Mouse (Mus musculus) 3T3-L1 (cell line): ENCODE data around the gene Spryd3.
"Not testable (repeated sequence)": the region's sequence is repeated elsewhere in the genome, so short reads cannot be mapped to it uniquely, and the experiment has no call there.

Experiments used
- DNase-seq: peaks from one replicate; pipeline ENCODE4 v3.0.0-alpha.2; 2015; ENCODE audit warnings: low read depth, low spot score

Gene Spryd3

DNA sequence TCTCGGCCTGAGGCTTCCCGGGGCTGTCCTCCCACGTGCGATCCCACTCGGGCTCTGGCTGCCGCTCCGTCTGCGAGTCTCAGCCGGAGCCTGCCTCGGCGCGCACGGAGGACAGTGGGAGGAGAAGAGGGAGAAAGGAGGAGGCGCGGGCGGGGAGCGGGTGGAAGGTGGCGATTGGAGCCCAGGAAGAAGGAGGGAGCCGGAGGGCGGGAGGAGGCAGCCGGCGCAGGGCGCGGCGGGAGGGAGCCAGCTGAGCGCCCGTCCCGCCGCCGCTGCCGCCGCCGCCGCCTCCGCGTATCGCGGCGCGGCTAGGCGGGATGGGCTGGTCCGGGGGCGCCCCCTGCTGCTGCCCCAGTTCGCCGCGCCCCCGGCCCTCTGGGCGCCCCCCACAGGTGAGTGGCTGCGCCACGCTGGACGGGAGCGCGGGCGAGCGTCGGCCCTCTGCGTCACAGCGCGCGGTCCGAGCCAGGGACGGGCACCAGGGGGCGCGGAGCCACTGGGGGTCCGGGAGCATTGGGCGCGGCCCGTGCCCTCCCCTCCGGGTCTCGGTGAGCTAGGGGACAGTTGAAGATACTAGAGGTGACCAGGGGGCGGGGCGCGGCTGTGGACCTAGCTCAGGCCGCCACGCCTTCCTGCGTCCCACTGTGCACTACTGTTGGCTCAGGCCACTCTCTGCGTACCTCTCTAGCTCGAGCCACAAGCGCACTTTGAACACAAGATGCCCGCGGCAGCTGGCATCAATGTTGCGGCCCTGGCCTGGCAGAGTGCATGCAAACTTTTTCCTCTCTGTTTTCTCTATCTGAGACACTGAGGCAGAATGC, 35.7 kb downstream of the Spryd3 start, which contains the start of gene Tns2:
TSS of gene Tns2 (plus strand) at position 253 of the 821 bp plus-strand sequence.
- DNase-seq, result peak; percentile 85

DNA sequence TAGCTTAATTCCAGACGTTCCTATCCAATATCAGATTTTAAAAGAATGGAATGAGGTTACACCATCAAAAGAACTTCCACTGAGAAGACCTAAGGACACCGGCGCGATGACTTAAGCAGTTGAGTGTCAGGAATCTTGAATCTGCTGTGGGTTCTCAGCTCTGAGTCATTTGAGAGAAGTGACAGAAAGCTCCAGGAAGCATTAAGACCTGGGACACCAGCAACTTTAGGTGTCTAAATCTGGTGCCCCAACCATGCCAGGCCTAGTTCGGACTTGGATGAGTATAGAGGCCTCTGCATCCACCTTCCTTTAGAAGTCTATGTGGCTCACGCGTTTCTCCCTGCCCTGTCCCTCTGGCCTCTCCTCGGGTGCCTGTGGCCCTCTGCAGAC, 36.3 kb downstream of the Spryd3 start:
- DNase-seq, result peak; percentile 64

DNA sequence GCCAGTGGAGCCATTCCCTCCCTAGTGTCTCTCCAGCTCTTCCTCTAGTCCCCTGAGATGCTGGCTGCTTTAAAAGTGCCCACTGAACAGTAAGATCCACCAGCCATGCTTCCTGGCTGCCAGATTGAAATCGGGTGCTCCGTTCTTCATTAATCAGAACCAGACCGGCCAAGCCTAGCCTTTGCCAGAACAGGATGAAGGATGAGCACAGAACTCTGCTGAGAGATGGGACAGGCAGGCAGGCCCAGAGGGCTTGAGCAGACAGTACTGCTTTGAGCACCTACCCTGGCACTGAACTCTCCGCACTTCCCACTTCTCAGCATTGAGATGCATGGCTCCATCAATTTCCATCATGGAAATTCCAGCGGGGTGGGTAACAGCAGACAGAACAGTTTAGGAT, 36.8 kb downstream of the Spryd3 start:
- DNase-seq, result peak; percentile 61

DNA sequence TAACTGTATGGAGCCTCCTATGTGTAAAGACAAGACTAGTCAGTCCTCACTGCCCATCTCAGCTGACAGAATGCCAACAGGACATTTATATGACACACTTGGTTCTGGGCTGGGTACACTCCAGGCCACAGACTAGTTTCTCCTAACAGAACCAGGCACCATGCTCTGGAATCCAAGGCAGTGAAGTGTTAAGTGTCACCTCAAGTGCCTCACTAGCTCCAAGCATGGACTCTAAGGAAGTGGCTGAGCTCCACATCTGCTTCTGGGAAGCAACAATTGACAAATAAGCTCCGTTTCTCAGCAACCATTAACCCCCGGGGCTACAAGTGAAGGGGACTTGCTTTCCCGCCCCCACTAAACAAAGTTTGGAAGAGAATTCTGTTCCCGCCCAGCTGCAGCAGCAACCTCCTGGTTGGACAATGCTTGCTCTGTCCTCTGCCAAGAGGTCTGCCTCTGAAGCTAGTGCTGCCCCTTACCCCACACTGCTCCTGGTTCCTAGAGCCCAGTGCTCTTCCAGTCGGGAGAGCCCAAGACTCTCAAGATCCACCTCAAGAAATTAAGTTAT, 38.0 kb downstream of the Spryd3 start:
- peak; percentile 79 for DNase-seq

DNA sequence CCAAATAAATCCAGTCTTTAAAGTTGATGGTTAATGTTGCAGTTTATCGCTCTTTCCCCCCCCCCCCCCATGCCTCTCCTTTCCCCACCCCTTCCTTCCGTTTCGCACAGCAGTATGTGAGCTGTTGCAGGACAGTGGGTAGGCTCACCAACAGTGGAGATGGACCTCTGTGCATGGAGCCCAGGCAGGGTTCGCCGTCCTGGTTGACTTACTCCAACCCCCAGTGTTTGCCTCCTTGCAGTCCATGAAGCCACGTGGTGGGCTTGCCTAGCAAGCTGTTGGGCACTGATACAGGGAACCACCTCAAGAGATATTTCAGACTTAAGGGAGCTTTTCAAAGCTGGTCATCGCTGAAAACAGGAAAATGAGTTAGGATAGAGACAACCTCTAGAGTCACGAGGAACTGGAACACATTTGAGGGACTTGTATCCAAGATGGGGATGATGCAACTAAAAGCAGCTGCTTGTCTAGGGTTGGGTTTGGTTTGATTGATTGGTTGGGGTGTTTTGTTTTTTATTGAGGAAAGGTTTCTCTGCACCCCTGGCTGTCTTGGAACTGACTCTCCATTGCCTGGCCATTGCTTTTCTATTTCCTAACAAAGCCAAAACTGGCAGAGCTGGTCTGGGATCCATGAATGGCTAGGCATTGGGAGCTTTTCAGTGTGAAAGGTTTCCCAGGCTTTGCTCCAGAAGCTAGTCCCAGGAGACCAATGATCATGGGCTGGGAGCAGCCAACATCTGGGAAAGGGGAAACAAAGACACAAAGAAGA, 38.7 kb downstream of the Spryd3 start:
- peak; percentile 85 for DNase-seq

DNA sequence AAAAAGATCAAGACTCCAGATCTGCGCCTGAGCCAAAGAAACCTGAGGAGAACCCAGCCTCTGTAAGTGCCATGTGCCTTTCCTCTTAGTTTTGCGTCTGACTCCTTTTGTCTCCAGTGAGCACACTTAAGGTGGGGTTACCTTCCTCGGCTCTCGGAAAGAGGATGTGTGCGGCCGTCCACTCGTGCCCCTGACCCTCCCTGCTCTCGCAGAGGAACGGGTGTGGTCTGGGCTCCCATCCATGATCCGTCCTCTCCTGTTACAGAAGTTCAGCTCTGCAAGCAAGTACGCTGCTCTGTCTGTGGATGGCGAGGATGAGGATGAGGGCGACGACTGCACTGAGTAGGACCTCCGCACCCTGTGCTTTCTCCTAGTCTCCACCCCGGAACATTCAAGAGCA, 41.0 kb downstream of the Spryd3 start:
- no peak for DNase-seq

DNA sequence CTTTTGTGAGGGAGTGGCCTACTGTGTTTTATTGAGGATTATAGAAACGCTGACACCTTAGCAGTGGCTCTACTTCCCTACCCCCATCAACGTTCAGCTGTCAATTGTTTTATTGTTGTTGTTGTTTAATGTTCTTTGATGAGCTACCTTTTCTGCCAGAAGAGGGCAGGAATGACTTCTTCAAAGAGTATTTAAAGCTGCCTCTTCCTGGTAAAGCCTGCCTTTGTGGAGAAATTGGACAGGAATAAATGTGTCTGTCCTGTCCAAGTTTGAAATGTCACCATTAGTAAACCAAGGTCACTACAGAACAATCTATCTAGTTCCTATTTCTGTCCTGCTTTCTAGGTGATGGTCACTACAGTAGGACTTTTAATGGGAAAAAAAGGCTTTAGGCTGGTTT, 41.9 kb downstream of the Spryd3 start:
- DNase-seq, result no peak

DNA sequence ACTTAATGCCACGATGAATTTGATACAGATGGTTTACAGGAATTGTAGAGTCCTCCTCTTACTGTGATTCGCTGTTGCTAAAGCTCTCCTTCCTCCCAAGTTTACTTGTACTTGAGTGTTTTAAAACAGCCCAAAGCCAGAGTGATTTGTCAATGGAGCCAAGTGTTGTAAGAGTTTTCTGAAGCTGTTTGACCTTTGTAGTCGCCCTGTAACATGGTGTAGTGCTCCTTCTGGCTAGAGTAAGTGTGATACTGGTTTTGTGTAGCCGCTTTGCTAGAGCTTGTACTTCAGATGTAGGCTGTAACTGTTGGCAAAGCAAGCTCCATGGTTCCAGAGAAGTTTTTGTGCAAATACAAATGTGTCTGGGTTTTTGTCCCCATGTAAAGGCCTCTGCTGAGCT, 43.8 kb downstream of the Spryd3 start:
- no peak for DNase-seq

DNA sequence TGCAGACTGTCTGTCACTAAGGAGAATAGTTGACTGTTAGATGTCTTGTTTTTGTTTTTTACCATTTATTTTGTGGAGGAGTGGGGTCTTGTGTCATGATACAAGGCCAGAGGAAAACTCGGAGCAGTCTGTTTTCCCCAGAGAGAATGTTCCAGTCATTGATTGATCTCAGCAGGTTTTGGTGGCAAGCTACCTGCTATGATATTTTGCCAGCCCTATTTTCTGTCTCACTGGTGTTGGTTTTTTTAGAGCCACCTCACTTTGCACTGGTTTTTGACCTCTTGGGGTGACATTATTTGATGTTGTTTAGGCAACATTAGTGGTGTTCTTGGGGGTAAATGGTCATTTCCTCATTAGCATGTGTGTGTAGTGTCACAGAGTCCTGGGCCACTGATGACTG, 44.3 kb downstream of the Spryd3 start:
- DNase-seq, result no peak

DNA sequence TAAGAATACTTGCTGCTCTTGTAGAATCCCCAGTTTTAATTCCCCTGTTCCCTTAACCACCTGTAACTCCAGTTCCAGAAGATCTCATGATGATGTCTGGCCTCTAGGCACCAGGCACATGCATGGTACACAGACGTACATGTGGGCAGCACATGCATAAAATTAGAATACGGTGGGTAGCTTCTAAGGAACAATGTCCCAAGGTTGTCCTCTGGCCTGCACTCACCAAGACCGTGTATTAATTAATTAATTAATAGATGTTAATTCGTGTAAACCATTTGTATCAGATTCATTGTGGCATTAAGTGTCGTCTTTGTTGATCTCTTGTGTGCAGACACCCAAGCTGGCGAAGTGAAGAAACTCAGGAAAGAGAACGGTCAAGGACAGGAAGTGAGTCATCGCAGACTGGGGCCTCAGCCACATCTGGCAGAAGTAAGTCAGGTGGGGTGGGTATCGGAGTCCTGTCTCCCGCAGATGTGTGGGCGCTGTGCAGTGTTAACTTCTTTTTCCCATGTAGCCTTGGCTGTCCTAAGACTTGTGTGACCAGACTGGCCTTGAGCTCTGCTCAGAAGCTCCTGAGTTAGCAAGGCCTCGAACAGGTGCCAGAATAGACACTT, 44.9 kb downstream of the Spryd3 start:
- DNase-seq, result peak; percentile 91

DNA sequence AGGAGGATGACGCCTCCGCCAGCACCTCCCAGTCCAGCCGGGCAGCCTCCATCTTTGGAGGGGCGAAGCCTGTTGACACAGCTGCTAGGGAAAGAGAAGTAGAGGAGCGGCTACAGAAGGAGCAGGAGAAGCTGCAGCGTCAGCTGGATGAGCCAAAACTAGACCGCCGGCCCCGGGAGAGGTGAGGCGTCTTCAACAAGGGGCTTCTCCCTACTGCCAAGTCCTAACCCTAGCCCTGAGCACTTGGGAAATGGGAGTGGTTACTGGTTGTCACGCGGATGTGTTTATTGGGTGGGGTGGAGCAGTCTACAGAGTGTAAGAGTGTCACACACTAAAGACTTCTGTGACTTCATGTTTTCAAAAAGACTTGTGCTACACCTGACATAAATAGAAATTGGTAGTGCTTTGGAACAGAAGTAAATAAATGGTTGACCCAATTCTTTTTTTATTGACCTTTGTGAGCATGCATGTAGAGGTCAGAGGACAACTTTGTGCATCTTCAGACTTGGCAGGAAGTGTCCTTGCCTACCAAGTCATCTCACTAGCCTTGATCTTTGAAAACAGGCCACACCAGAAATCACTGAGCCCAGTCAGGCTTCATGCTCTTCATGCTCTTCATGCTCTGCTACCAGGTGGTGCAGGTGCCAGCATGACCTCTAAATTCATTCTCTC, 46.0 kb downstream of the Spryd3 start:
- DNase-seq, result no peak

DNA sequence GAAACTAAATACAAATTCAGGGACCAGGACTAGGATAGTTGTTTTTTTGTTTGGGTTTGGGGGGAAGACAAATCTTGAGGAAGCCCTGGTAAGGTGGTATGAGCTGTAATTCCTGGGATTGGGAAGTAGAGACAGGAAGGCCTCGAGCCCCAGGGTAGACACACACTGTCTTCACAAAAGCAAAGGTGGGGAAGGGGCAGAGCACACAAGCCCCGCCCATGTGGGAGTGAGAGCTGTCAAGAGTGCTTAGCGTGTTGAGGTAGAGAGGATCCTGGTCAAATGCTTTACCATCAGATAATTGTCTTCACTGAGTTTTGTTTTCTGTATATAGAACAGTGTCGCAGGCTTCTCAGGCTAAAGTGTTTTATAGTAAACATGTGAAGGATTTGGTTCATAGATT, 53.0 kb downstream of the Spryd3 start:
- no peak for DNase-seq

DNA sequence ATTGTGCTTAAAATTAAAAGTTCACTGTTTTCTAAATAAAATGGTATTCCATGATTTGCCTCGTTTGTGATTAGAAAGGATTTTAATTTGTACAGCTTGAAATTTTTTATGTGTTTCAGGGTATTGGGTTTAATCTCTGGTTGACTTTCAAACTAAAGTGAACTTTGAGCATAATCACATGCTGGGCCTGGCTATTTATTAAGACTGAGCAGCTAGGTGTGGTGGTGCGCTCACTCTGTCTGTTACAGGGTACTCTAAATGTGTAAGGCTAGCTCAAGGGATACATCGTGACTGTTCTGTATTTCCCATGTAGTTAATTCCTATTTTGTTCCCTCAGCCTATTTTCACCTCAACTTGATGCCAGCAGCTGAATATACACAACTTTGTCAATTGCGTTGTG, 53.9 kb downstream of the Spryd3 start:
- no peak for DNase-seq

DNA sequence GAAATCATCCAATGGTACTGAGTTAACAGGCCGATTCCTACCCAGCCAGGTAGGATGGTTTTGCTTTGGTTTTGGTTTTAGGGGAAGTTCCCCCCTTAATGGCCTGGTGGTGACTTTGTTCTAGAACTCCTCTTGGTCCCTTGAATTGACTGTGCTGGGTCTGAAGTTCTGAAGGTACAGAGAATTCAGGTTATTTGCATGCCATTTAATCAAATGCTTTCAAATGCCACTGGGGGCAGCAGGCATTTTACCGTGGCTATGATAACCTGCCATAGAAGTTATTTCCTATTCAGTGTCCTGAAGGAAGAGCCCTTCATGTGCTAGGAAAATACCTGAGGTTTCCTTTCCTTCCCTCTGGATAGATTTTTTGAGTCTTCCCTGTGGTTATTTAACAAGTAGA, 55.6 kb downstream of the Spryd3 start:
- peak; percentile 45 for DNase-seq

DNA sequence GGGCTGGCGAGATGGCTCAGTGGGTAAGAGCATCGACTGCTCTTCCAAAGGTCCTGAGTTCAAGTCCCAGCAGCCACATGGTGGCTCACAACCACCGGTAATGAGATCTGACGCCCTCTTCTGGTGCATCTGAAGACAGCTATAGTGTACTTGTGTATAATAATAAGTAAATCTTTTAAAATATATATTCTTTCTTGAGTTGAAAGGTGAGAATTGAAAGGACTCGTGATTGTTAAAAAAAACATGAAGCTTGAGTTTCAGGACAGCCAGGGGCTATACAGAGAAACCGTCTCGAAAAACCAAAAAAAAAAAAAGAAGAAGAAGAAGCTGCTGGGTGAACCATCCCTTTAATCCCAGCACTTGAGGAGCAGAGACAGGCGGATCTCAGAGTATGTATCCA, 56.1 kb downstream of the Spryd3 start:
- DNase-seq, result not testable (repeated sequence)

DNA sequence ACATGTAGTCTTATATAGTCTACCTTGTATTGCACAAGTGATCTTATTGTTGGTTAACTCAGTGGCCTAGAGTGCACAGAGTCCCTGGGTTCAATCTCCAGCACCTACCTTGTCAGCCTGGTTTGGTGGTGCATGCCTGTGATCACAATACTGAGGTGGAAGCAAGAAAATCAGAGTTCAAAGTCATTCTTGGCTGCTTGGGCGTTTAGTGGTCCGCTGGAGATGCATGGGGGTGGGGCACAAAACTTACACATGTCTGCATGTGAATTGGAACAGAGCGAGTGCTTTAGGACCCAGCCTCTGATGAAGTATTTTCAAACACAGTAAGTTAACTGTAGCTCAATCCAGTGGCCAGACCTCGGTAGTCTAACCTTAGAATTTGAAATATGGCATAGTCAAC, 56.8 kb downstream of the Spryd3 start:
- DNase-seq, result no peak

DNA sequence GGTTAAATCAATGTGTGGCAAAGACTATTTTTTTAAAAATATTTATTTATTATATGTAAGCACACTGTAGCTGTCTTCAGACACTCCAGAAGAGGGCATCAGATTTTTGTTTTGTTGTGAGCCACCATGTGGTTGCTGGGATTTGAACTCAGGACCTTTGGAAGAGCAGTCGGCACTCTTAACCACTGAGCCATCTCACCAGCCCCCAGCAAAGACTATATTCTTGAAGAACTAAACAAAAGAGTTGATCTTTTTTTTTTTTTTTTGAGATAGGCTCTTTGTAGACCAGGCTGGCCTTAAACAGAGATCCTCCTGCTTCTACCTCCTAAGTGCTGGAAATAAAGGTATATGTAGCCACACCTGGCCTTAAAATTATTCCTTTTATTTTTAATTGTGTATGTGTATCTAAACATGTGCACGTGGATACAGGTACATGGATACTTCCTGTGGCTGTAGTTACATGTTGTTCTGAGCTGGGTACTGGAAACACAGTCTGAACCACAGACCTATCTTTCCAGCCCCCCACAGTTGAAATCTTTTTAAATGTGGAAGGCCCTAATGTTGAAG, 58.8 kb downstream of the Spryd3 start:
- no peak for DNase-seq

DNA sequence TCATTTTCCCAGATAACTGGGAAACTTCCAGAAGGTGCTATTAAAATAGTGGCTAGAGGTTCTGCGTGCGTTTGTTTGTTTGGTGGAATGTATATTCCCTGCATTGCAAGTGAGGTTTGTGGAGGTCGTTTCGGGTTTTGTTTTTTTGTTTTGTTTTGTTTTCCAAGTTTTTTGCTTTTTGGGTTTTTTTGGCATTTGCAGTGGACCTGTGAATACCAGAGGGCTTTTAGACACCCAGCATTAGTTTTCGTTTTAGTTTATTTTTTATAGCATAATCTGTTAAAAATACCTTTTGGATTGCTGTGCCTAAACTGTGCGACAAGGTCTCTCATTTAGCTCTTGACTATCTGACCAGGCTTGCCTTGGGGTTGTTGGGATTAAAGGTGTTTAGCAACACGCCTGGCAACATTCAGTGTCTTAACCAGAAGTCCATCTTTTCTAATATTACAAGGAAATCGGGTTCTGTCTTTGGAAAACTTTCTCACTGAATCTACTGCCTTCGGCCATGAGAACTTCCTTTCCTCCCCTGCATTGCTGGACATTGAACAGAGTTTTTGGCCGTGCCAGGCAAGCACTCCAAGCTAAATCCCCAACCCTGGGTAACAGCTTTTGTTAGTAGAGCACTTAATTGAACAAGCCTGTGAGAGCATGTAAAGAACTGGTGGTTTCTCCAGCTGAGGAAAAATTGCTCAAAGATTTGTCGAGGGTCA, 61.0 kb downstream of the Spryd3 start:
- no peak for DNase-seq

DNA sequence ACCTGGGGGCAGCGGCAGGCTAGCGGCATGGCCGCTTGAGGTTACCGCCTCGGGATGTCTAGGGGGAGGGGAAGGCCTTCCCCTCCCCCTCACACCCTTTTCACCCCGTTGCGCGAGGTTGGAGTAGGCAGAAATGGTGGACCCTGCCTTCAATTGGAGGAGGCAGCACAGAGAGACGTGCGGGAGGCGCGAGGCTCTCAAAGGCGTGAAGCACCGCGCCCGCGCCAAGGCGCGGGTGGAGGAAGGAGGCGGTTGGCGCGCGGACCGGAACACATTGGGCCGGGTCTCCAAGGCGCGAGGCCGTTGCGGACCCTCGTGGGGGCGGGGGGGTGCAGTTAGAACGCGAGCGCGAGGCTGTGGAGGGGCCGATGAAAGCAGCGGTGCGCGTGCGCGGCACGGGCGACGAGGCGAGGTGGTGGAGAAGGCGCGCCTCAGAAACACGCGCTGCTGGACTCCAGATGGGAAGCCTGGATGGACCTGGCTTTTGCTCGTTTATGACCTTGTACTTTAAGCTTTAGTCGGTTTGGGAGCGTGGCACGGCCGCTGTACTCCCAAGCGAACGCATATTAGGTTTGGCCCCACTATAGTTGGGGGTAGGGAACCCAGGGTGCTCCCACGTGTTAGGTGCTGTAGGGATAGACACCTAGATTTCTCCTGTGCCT, 61.8 kb downstream of the Spryd3 start:
- DNase-seq, result peak; percentile 62

DNA sequence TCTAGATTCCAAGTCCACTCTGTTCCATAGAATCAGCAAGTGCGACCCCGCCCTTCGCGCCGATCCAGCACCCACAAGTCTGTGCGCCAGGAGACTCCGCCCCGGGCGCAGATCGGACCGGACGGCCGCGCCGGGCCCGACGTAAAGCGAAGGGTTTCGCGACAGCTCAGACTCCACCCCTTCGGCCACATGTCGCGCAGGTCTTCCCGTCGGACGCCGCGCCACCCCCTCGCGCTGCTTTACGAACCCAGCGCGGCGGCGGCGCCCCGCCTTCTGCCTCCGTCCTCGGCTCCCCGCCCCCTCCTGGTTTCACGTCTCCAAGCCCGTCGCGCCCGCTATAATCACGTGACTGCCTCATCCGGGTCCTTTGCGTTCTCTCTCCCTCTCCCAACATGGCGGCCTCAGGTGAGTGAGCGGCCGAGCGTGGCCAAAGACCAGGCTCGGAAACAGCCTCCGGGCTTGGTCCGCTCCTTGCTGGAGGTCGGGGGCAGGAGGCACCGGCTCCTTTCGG, 62.4 kb downstream of the Spryd3 start, which contains the start of gene Eif4b:
TSS of gene Eif4b (plus strand) at position 215 of the 511 bp plus-strand sequence.
- peak; percentile 100 for DNase-seq
